Mouse (Mus musculus): ENCODE data around the gene Zfp335.

The Zfp335 gene

DNA sequence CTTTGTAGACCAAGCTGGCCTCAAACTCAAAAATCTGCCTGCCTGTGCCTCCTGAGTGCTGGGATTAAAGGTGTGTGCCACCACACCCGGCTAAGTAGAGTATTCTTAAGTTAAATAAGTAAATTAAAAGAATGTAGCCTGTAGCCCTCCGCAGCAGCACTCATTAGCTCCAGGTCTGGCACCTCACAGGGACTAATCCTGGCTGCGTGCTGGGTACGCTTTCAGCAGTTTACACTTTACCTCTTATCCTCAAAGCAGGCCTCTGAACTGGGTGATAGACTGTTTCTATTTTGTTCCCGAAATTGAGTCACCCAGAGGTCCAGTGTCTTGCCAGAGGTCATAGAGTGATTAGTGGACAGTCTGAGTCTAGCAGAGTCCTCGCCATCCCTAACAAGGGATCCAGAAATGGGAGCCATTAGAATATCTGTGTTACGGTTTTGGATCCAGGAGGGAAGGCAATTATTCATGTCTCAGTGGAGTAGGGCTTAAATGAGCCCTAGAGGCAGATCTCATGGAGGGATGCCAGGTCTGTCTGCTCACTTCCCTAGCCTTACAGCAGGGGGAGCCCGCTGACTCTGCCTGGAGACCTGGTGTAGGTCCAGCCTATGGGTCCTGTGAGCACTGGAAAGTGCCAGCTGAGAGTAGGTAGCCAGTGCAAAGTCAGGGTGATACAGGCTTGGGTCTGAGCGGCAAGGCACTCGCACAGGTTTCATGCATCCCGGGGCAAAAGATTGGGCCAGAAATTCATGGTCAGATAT, 12.7 kb upstream of the Zfp335 start:
- DNase-seq, result peak; percentile 86 to 92

DNA sequence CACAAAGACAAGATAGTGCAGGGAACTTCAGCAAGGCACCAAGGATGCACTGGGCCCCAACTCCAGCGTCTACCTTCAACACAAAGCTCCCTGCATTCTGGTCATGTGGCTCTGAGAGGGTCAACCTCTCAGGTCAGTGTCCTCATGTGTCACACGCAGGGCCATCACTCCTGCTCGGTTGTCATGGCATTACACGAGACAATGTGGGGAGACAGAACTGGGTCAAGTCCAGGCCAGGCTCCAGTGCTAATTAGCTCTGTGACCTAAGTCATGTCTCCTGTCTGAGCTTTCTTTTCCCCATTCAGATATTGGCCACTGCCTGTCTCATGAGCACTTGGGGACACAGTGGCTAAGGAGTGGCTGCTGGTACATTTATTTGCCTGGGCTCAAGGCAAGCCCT, 11.7 kb upstream of the Zfp335 start:
- DNase-seq, result no peak

DNA sequence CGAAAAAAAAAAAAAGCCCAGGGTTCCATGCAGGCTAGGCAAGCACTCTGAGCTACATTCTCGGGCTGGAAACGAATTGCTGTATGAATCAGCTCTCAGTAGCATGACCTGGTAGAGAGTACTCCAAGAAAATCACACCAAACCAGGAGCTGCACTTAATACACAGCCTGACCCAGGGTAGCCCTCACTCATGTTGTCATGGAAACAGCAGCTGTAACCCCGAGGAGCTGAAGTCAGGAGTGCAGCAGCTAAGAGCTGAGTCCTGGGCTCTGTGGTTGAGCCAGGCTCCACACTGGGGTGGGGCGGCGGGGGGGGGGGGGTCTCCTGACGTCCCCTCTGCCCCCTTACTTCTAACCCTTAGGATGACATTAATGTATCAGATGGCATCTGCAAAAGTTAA, 10.4 kb upstream of the Zfp335 start:
- no peak for DNase-seq

DNA sequence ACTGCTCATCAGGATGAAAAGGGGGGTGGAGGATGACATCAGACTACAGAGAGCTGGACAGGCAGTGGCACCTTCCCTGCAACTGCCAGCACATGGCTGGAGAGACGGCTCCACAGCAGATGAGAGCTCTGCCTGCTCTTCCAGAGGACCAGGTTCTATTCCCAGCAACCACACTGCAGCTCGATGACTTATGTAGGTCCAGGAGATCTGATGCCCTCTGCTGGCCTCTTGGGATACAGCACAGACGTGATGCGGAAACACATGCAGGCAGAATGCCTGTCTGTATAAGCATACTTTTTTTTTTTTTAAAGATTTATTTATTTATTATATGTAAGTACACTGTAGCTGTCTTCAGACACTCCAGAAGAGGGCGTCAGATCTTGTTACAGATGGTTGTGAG, 6.8 kb upstream of the Zfp335 start:
- no peak for DNase-seq

DNA sequence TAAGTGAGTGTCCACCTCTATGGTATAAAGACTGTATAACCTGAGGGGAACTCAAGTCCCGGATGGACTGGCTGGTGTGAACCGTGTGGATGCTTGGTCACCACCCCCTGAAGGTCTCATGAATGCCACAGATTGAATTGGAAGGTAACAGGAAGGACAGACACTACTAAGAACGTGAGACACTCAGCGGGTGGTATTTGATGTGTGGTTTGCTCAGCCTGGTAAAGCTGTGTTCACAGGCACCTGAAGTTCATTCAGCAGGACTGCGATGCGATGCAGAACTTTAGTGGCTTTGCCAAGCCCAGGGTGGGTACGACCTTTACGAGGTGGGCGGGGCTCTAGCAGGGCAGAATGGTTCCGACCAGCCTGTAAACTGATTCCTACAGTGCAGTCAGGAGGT, 5.8 kb upstream of the Zfp335 start:
- no peak for DNase-seq

DNA sequence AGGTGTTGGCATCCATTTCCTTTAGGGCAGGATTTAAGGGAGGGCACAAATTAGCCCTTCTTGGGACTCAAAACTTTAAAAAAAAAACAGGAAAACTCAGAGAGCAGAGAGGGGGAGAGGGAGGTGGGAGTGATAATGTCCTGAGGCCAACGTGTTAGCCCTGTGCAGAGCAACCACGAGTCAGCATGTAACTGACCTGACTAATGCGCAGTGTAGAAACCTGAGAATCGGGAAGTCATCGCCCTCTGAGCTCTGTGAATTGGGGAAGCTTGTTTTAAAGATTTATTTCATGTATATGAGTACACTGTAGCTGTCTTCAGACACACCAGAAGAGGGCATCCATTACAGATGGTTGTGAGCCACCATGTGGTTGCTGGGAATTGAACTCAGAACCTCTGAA, 5.3 kb upstream of the Zfp335 start:
- no peak for DNase-seq

DNA sequence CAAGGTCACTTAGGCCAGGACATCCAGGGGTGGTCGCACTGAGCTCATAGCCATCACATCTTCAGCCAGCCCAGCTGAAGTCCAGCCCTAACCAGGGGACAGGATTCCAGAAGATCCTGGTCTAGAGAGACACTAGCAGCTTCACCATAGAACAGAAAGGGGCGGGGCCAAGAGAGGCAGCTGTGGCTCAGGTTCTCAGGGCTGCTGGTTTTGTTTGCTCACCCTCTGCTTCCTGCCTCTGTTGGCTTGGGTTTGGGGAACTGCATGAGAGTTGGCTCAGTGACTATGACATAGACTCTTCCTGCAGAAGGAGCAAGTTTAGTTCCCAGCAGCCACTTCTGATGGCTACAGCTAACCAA, 1.9 kb upstream of the Zfp335 start:
- DNase-seq, result peak; percentile 73 to 74

DNA sequence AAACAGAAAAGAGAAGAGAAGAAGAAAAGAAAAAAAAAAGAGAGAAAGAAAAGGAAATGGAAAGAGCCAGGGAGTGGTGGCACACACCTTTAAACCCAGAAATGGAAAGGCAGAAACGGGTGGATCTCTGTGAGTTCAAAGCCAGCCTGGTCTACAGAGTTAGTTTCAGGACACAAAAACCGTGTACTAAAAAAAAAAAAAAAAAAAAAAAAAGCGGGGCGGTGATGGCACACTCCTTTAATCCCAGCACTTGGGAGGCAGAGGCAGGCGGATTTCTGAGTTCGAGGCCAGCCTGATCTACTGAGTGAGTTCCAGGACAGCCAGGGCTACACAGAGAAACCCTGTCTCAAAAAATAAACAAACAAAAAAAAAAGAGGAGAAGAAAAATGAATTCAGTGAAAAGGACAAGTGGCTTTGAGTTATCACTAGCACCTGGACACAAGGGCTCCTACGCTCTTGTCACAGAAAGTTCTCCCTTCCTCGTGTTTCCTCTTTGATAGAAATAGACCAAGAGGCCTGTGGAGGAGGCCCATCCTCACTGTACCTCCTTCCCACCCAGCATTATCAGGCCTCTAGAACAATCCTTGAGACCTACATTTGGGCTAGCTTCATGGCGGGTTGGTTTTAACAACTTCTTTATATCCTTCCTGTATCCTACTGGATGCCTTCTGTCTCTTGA, 1.3 kb upstream of the Zfp335 start:
- DNase-seq, result no peak

DNA sequence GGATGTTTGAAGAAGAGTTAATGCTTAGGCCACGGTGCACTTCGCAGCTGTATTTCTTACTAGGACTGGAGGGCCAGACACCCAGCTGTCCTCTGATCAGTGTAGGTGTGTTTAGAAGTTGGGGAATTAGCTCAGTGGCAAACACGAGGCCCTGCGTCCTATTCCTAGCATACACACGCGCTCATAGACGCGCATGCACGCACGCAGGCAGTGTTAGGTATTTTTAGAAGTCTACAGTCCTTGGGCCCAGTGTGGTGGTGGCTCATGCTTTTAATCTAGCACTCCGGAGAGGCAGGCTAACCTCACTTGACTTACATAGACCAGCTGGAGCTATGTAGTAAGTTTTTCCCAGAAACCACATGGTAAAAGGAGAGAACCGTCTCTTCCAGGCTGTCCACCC, 594 bp upstream of the Zfp335 start:
- DNase-seq, result peak in 1 of 2 experiments; percentile 59

DNA sequence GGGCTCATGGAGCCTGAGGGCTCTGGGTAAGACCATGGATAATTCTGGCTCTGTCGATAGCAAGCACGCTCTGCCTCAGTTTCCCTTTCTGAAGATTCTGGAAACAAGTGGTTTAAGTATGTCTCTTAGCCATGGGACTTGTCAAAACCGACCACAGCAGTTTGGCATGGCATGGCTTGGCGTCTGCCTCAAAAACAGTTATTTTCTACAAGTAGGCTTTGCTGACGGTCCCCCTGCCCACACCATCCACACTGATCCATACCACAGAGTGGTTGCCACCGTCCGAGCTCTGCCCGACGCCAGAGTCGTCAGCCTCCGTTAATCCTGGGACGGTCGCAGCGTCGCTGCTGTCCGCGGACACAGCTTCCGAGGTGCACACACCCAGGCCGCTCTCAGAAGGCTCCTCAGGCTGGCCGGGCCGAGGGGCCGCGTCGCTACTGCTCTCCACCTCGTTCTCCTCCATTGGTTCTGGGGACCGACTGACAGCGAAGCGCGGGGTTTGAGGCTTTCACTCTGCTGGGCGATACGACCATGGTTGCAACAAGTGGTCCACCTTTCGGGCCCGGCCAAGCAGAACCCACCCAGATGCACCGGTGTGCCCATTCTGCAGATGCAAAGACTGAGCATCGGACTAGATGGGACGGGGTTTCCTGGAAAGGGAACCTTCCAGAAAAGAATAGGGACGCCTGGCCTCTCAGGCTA, 1.0 kb downstream of the Zfp335 start:
- no peak for DNase-seq

DNA sequence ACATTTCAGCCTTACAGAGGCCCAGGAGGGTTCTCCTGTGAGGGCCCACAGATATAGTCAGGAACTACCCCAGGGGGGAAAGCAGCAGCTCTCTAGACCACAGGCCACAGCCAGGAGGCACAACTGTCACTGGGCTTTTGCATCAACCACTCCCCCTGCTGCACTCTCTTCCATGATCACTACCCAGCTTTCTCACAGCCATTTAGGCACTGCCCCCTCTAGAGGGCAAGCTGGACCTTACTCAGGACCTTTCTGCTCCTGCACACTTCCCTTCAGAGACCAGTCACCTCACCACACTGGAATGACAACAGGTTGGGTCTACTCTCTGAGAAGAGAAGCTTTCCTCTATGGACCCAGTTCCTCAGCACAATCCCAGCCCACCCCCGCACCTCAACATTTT, 2.0 kb downstream of the Zfp335 start:
- peak; percentile 62 to 71 for DNase-seq

DNA sequence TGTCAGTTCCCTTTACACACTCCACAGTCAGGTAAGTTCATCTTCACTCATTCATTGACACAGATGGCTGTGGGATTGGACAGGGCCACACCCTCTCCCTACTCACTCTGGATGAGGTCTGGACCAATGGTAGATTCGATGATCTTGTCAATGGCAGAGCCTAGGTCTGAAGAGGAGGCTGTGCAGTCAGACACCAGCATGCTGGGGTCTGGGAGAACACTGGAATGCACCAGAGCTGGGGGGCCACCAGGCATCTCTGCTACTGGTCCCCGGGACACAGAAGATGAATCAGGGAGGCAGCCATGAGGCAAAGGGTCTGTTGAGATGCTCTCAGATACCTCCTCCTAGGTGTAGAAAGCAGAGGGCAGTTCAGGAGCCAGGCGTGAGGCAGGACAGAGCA, 2.5 kb downstream of the Zfp335 start:
- no peak for DNase-seq

DNA sequence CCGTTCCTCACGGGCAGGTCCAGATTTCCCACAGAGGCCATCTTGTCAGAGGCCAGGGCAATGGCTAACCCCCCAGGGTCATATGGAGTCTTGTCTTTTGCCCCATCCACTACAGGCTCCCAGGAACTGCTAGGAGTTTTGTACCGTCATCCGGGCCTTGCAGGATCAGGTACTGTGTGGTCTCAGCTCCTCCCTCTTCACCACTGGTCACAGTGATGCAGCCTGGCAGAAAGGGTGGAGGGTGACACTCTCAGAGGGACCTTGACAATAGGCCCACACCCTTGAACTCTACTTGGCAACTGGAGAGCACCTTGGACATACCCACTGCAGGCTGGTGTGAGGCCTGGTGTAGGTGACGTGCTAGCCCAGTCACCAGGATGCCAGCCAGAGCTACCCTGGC, 3.5 kb downstream of the Zfp335 start:
- no peak for DNase-seq

DNA sequence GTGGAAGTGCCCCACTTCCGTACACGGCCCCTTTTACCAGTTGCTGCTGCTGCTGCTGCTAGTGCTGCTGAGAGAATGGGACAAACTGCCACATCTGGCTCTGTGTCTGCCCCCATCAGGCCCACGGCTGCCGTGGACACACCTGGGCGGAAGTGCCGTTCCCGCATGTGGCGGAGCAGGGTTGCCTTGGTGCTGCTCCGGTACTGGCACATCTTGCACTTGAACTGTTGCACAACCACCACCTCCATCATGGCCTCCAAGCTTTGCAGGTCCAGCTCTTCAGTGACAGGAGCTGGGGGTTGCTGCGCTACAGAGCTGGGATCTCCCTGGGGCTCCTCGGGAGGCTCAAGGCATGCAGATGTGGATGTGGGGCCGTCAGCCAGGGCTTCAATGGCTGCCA, 4.0 kb downstream of the Zfp335 start:
- DNase-seq, result no peak

DNA sequence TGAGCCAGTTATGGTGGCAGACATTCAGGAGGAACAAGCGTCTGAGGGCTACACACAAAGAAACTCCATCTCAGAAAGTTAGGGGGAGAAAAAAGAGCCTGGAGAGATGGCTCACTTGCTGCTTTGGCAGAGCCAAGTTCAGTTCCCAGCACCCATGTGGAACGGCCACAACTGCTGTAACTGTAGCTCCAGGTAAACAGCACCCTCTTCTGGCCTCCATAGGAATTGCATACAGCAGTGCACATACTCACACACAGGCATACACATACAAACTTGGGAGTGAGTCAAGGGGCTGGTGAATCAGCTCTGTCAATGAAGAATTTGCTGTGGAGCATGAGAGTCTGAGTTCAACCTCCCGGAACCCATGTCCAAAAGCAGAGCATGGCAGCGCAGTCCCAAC, 5.5 kb downstream of the Zfp335 start:
- no peak for DNase-seq

DNA sequence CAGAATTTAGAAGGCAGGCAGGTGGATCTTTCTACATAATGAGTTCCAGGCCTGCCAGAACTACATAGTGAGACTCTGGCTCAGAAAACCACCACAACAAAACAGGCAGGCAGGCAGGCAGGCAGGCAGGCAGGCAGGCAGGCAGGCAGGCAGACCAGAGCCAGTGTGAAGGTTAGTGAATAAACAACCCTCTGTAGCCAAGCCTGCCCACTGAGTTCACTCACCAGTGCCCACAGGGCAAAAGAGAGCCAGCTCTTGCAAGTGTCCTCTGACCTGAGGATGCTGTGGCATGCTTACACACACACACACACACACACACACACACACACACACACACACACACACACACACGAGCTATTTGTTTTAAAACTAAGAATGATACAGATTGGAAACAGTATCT, 8.1 kb downstream of the Zfp335 start:
- DNase-seq, result no peak

DNA sequence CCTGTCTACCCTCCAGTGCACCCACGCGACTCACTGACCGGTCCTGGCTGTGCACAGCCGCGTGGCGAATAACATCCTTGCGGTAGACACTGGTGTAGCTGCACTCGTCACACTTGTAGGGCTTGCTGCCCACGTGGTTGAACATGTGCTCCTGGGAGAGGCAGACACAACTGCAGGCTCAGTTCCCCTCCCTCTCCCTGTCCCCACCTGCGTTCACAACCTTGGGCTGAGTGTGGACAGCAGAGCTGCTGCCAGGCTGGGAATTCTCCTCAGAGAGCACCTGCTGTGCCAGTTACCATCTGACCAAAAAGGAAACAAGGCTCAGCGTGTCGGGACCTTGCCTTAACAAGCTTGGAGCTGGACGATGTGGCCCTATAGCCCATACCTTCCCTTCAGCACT, 10.2 kb downstream of the Zfp335 start:
- DNase-seq, result no peak

DNA sequence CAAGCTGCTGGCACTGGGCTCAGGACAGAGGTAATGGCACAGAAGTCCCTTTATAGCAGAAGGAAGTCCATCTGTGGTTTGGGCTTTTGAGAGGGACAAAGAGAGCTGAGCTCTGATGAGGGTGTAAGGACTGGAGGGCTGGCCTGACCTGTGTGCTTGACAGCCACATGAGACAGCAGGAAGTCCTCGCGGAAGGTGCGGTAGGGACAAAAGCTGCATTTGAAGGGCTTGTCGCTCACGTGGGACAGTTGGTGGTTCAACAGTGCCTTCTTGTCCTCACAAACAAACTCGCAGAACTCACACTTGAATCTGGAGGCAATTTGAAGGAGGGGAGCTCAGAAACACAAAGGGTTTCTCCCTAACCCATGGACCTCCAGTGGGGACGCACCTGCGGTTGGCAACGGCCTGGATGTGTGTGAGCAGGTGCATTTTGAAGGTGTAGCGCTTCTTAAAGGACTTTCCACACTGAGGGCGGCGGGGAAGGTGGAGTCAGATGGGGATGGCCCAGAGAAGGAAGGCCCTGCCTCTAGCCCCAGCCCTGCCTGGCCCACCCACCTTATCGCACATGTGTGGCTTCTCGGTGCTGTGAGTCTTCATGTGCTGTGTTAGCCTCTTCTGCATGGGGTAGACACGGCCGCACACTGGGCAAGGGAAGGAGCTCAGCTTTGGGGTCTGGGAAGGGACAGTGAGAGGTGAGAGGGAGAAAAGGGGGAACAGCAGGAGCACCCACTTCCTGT, 11.7 kb downstream of the Zfp335 start:
- no peak for DNase-seq

DNA sequence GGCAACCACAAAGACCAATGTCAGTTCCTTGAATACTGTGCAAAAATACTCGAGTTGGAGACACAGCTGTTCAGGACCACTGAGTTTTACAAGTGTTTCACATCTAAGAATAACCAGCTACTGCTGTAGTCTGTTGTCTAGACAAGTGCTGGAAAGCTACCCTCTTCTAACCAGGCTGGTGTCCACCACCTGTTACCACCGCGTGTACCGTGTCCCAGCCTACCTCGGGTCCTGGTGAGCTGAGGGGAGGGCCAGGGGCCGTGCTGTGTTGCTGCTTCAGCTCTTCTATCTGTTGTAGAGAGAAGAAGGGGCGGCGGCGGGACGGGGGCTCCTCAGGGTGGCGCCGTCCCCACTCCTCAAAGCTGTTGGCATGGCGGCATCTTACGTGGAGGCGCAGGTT, 12.5 kb downstream of the Zfp335 start:
- DNase-seq, result no peak

DNA sequence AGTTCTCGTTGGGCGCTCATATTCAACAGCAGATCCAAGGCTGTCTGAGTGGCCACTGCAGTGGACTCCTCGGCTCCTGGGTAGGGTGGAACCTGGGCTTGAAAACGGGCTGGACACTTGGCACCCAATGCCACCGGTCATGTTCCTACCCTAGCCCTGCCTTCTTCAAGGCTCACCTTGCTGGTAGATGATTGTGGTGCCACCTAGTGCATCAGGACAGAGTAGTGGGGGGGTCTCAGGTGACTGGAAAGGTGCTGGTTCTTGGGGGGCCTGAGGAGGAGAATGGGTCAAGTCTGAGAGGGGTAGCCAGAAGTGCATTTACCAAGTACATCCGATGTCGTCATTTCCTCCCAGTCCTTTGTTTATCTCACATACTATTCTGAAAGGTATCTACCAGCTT, 13.5 kb downstream of the Zfp335 start:
- DNase-seq, result no peak

DNA sequence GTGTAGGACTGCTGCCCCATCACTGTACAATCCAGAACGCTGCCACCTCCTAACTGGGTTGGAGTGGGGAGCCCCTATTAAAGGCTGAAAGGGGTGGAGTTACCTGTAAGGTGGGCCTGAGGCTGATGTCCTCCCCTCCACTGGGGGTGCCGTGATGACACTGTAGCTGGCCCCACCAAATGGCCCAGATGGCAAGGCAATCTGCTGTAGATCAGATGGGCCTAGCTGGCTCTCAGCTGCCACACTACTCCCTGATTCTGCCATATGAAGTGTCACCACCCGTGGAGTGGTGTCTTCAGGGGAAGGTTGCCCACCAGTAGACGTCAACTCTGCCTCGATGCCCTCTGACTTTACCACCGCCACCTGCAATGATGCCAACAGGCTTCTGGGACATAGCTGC, 15.7 kb downstream of the Zfp335 start:
- no peak for DNase-seq

DNA sequence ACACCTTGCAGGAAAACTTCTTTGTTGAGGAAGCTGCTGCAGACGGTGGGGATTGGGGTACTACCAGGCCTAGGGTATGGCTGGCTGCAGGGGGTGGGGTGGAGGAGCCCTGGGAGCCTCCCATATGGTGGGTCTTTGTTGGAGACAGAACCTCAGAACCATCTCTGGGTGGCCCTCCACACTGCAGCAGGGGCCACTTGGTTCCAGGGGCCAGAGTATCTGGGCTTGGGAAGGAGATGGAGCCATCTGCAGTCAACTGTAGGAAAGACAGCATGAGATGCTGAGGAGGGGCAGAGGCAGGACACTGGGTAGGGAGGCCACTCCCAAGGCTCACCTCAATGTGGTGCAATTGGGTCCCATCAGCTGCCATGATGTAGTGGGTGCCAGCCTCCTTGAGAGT, 16.9 kb downstream of the Zfp335 start:
- no peak for DNase-seq

DNA sequence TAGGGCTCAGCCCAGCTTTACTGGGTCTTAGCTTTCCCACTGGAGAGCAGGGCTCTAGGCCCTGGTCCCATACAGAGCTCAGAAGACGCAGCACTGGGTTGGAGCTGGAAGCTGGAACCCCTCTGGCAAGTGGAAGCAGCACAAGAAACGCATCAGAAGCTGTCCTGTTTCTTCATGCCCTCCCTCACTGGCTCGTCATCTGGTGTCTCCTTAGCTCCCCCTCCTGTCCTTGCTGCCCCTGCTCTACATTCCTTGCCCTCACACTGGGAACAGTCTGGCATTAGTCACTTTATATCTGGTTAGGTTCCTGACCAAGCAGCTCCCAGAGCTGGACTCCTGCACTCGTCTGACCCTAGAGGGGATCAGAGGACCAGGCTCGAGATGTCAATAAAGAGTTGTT, 17.5 kb downstream of the Zfp335 start:
- DNase-seq, result no peak

Measured in lung, postnatal 4 days (tissue).